Mouse (Mus musculus) olfactory bulb, adult 2 months (tissue): ENCODE results near the gene Opcml.

Source experiments
- CTCF ChIP-seq: fragments of 200-500 bp; IDR thresholded peaks from 2 replicates; pipeline ENCODE4 v1.5.1; 2012; ENCODE audit warnings: low read depth, mild to moderate bottlenecking, low read length, moderate library complexity; ENCODE audit not compliant: insufficient read depth
- POLR2A ChIP-seq: fragments of 200-500 bp; IDR thresholded peaks from 2 replicates; pipeline ENCODE4 v1.6.1; 2012; ENCODE audit warnings: mild to moderate bottlenecking, low read depth, low read length, moderate library complexity; ENCODE audit not compliant: insufficient read depth

- TF ChIP-seq POLR2A (no peak), CTCF (no peak)
These were observed 742.6 kb downstream of the Opcml start for GRCm38 (mm10) chr9:28533191-28533590.
